In genomic region chr11:20347548-20347947, GRCm38 (mm10) we compare ENCODE assay signal across 10 mouse cellular contexts. TPM values are rescaled to one million over a fixed set of nuclear protein-coding genes. Genes with fewer than 3 reads are reported as not detected.
DNase-seq lines count a peak whose midpoint lies in the region; ATAC-seq lines count a peak whose summit lies in the region.
"Had no signal": no experiment of that assay in that cellular context is flagged by ENCODE, and none has a peak within 500 bp of the region (broad histone marks: within the 10 kb centered on the region; RNA-seq: fewer than 3 reads in every experiment).

No protein-coding gene starts in this region.

- peak; percentile 87 for ATAC-seq in frontal cortex, adult (ENCODE audit: low TSS enrichment)
- ATAC-seq in intestine, embryonic 15.5 days, result no peak

- no peaks in the 10 kb centered on the region for H3K4me1 ChIP-seq in intestine, embryonic 15.5 days (replicated peaks)

- no peaks in the 10 kb centered on the region for H3K27me3 ChIP-seq in intestine, embryonic 15.5 days (replicated peaks)
- H3K27me3 ChIP-seq: megakaryocyte, embryonic 14.5 days had no signal

- DNase-seq in kidney, adult 11 months, result peak; percentile 72
- no peak for DNase-seq in kidney, postnatal 4 days
- peak; percentile 94 for DNase-seq in adrenal gland, postnatal 14 days
- DNase-seq in kidney, postnatal 10 days, result peak; percentile 22
- DNase-seq in lung, postnatal 4 days, result peak; percentile 25 to 43
- DNase-seq in thymus, postnatal 0 days (ENCODE audit: low spot score), result no peak

- no peaks in the 10 kb centered on the region for H3K36me3 ChIP-seq in intestine, embryonic 15.5 days
- H3K36me3 ChIP-seq: G1E had no signal

- 73% methylated on average over 6 of the region's 6 CpGs for WGBS in intestine, embryonic 15.5 days

- H3K9me3 ChIP-seq in intestine, embryonic 15.5 days, result no peaks in the 10 kb centered on the region
- H3K9me3 ChIP-seq: G1E had no signal

- H3K4me3 ChIP-seq in intestine, embryonic 15.5 days (replicated peaks), result no peak overlapping the region
- H3K4me3 ChIP-seq: megakaryocyte, embryonic 14.5 days had no signal

- no peak overlapping the region for H3K9ac ChIP-seq in intestine, embryonic 15.5 days

- no peak overlapping the region for H3K27ac ChIP-seq in intestine, embryonic 15.5 days

- no peak overlapping the region for H3K4me2 ChIP-seq in intestine, embryonic 15.5 days (replicated peaks)

RNA-seq across cellular contexts. Expression of gene Slc1a4, which starts 15.0 kb away (rescaled TPM):
- 7.2 and 8.1 TPM in 2 replicates for total RNA-seq in adrenal gland, postnatal 14 days (2021)
- 5.6 and 6.1 TPM in 2 replicates for polyA plus RNA-seq in thymus, postnatal 0 days (2015; fragmentation: Nextera tagmentation; extraction: Ambion mirVana)
- polyA plus RNA-seq in intestine, embryonic 15.5 days (2015; fragmentation: Nextera tagmentation; extraction: Ambion mirVana), result 12.5 and 13.1 TPM in 2 replicates

Comparison
In these comparisons a context has a peak if more than half of its experiments do, and no peak if none do; other contexts are left out.
1. DNase-seq: peak in kidney, adult 11 months (single experiment), adrenal gland, postnatal 14 days (single experiment), kidney, postnatal 10 days (single experiment) and lung, postnatal 4 days (2 of 2); none in kidney, postnatal 4 days (0 of 2) and thymus, postnatal 0 days (single experiment).